Mouse (Mus musculus): ENCODE results near the gene Sohlh2. TPM values are rescaled to one million over a fixed set of nuclear protein-coding genes. Genes with fewer than 3 reads are reported as not detected.

The Sohlh2 gene
- total RNA-seq, 2 experiments from 2014 or later: 1.1 to 1.4 TPM

DNA sequence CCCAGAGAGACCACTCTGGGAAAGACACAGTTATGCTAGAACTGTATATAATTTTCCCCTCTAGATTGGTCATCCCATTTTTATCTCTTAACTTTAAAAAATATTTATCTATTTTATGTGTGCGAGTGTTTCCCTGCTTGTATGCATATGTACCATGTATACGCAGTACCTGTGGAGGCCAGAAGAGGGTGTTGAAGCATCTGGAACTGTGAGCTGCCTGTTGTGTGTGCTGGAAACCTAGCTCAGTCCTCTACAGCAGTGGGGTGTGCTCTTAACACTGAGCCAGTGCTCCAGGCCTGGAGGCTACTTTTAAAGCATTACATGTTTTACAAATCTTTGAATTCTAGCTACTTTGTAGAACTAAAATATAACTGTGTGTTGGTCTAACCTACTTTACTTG is 24.6 kb downstream of the Sohlh2 start:
- DNase-seq (ENCODE audit: low spot score in 2 of 2): no peak

DNA sequence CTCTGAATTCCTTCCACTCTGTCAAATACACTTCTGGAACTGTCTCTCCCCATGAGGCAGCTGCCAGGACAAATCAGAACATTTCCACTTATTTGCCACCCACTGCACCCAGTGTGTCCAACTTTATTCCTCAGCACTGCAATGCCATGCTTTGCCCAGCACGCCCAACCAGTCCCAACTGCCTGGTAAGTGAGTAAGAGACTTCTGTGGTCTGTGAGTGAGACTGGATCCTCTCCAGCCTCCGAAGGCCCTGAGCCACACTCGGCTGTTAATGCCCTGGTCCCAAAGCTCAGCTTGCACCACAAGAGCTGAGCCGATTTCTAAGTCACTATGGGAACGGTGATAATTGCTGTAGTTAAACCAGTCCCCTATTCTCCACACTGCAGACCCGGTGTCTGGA is 25.8 kb downstream of the Sohlh2 start:
- no peak for DNase-seq (ENCODE audit: low spot score in 2 of 2)

DNA sequence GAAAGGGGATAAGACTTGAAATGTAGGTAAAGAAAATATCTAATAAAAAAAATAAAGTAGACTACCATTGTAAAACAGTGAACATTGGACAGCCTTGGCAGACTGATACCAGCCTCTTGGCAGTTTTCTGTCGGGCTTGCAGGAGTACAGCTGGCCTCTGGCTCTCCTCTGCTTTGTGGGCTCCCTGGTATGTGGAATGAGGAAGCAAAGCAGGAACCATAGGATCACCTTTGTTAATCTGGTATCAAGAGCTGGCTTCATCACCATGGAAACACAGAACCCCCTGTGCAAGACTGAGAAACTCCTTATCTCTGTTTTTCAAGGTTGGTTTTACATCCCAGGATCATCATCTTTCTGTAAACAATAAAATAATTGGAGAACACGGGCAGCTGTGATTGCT is 30.4 kb downstream of the Sohlh2 start:
- no peak for DNase-seq (ENCODE audit: low spot score in 2 of 2)

DNA sequence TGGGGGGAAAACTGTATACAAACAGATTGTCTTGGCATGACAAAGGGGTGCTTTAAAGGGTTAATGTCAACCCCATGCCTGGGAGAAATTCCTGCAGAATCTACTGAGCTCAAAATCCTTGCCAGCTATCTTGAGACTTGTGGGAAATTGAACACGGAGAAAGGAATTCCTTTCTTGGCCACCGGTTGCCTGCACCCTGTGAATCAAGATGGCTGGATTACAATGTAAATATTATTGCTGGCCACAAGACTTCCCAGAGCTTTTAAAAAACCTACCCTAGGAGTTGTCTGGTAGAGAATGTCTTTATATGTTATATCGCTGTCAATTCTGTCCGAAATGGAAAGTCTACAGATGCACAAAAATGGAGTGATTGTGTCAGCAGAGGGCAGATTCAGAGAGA is 32.0 kb downstream of the Sohlh2 start:
- DNase-seq (ENCODE audit: low spot score in 2 of 2): no peak

DNA sequence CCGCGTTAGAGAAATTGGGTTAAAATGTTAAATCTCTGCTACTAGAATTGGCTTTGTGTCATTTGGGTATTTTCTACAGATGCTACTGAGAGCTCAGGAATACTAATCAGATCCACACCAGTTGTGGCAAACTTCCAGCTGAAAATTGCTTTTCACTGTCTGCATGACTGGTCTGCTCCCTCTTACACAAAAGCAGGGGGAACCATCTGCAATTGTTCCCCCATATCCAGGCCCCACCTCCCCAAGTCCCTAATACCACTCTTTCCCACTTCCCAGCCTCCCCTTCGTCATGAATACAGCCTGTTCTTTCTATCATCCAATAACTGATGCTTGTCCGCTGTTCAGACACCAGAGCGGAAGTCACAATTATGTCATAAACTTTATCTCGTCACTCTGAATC is 32.6 kb downstream of the Sohlh2 start:
- DNase-seq (ENCODE audit: low spot score in 2 of 2): no peak

DNA sequence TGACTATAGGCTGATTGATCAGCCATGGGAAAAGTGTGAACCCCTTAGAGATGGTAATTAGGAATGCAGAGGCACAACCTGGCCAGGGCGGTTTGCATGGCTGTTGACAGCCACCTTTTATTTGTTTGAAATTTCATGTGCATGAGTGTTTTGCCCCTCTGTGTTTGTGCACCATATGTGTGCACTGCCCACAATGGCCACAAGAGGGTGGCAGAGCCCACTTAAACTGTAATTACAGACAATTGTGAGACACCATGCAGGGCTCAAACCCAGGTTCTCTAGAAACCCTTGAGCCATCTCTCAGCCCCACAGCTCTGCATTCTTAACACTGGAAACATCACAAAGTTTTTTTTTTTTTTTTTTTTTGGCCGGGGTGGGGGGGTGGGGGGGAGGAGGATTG is 40.7 kb downstream of the Sohlh2 start:
- DNase-seq (ENCODE audit: low spot score in 2 of 2): no peak

DNA sequence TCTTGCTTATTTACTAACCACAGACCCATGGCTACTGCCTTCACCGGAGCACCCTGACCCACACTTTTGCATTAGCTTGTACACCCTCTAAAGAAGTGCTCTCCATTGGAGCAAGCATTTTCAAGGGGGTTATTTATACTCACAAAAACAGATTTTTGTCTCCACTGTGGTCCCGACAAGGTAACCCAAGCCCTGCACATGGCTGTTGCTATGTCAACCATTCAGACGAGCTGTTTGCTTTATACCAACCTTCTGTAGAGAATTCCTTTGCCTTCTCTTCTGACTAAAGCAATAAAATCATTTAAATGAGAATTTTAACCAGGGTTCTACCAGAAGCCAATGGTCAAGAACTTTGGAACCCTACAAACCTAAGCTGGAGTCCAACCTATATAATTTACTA is 42.0 kb downstream of the Sohlh2 start:
- no peak for DNase-seq (ENCODE audit: low spot score in 2 of 2)

DNA sequence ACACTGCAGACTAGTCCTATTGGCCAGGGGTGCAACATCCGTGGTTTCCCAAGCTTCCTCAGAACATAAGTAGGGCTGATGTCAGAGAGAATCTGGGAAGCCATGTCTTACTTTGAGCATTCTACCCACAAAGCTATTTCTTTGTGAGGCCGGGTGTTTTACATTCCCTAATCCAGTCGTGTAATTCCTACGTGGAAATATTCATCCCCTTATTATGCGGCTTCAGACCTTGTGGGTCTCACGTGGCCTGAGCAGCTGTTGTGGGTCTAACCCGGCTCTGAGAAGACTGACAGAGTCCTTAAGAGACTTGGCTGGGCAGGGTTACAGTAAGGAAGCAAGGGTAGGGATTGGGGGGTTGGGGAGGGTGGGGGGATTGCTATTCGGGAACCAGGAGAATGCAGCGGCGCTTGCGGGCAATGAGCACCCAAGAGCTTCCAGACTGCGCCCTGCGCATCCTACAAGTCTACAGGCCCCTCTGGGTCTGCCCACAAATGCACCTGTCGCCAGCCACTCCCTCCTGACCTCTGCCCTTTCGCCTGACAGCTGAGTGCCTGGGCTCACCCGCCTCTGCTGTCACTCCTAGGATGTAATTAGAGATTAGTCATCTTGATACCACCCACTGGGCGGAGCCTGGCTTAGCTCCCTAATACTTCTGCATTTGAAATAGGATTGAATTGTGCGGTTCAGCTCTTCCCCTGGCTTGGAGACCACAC is 44.8 kb downstream of the Sohlh2 start:
- peak in 1 of 2 experiments; percentile 44 for DNase-seq (ENCODE audit: low spot score in 2 of 2)

DNA sequence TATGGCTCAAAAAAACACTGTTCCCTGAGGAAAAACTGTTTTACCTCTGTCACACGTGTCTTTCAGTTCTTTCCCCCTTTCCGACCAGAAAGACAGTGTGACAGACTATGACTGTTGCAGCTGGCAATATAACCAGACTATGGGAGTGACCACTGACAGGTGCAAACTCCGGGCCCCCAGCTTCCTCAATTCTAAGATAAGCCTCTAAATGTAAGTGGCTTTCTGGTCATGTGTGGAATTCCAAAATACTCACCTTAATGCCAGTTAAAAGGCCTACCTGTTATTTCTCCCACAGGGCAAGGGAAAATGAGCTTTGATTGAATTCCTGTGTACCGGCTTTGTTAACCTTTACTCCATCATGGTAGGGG is 45.4 kb downstream of the Sohlh2 start:
- DNase-seq (ENCODE audit: low spot score in 2 of 2): no peak

DNA sequence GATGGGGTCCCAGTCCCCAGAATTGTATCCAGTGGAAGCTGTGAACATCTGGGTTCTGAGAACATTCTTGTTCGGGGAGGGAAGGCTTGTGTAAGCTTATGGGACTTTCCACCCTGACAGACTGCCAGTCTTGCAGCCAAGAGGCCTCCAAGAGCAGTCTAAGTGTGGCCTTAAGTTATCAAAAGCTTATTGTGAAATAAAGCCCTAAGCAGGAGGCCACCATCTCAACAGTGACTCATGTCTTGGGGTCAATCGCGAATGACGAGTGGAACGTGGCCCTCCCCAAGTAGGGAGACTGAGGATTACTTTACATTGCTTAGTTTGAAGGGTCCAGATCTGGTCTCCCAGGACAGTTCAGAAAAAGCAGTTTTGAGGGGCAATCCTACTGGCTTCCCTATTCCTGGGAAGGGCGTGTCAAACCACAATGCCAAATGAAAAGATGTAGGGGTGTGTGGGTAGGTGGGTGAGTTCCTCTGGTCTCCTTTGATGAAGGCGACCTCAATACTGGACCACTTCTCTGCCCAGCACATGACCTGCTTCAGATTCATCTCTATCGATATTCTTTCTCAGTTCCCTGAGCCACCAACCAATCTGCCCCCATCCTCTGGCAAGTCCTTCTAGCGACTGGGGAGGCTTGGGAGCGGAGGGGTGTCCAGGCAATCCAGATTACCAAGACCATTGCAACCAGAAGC is 60.0 kb downstream of the Sohlh2 start, which contains the start of gene Dclk1:
Dclk1 (plus strand) TSS at position 635 of the 692 bp plus-strand sequence.
- DNase-seq (ENCODE audit: low spot score in 2 of 2): peak in 1 of 2 experiments; percentile 42

DNA sequence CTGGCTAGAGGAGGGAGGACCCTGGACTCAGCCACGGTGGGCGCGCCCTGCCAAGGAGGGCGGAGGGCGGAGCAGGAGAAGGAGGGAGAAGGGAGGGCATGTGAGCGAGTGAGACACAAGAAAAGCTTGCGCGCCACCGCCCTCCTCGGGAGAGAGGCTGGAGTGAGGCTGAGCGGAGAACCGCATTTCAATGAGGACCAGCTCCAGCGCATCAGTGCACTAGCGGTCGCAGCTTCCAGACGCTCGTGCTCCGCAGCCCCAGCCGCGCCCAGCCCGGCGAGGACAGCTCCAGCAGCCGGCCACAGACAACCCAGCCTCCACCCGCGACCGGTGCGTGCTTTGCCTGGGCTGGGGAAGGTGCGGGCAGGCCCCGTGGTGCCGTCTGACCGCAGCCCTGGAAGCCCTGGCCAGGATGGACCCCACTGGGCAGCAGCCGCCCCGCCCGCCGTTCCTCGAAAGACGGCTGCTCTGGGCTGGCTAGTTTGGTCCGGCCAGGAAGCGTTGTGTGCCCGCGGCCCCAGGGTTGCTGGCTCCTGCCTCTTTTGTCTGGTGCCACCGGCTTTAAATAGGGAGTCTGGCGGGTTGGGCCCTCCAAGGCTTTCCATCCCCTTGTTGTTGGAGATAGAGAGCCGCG is 60.7 kb downstream of the Sohlh2 start:
- peak; percentile 74 to 88 for DNase-seq (ENCODE audit: low spot score in 2 of 2)

DNA sequence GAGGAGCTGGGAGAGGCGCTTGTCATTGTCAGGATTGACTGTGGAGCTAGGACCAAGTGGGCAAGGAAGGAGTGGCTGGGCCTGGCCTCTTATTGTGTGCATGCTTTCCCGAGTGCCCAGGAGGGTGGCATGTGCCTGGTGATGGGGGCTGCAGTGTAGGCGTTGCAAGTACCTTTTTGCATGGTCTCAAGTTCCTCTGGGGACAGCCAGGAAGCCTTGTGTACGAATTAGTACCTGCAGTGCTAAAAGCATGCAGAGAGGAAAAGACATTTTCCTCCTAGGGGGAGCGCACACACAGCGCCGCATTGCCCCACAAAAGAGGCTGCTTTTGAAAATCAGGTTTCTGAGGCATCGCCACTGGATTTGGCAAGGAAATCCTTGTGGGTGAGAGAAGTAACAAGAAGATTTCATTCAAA is 61.2 kb downstream of the Sohlh2 start:
- no peak for DNase-seq (ENCODE audit: low spot score in 2 of 2)

DNA sequence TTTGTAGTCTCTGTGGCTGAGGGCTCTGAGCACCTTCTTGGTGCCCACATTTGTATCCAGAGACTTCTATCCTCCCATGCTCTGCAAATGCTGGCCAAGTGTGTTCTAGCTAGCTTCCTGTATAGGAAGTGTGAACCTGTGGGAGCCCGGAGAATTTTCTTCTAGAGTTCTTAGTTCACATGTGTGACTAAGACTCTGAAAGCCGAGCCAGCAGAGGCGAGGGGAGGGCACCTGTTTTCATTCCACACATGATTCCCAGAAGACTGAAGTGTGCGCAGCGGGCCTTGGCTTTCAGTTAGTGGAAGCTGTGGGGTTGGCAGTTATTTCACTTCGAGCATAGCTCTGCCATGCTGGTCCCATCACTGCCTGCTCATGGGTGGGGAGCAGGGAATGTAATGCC is 62.3 kb downstream of the Sohlh2 start:
- no peak for DNase-seq (ENCODE audit: low spot score in 2 of 2)

DNA sequence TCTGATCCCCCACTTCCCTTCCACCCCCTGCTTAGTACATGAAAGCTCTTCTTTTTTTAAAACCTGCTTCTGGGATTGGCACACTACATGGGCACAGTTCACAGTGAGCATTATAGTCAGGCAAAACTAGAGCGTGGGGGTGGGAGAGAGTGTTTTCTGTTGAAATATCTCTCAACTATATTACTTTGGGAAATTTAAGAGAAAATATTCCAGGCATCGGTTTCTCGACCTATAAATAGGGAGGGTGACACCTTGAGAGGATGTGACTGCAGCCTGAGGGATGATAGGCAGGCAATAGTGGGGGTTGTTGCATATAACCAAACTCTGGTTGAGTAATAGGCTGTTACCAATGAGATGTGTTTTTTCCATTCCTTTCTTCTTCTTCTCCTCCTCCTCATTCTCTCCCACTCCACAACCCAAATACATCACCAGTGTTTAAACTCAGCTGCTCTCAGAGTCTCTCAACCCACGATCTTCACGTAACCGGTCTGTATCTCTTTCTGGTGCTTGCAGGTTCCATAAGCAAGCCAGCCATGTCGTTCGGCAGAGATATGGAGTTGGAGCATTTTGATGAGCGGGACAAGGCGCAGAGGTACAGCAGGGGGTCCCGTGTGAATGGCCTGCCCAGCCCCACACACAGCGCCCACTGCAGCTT is 64.9 kb downstream of the Sohlh2 start:
- DNase-seq (ENCODE audit: low spot score in 2 of 2): no peak

DNA sequence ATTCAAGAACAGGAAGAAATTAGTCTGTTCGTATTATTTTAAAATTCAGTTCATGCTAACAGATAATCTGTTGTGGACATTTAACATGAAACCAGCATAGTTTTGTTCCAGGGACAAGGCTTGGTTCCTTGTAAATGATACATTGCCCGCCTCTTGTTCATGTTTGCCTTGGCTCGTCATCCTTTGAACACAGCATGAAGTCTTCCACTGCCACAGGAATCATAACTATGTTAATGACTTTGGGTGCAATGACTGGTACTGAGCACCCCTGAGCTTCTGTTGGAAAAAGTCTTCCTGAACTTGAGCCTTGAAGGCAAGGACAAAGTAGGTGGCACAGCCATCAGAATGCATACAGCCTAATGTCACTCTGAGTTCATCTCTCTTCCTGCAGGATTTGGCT is 66.2 kb downstream of the Sohlh2 start:
- no peak for DNase-seq (ENCODE audit: low spot score in 2 of 2)

DNA sequence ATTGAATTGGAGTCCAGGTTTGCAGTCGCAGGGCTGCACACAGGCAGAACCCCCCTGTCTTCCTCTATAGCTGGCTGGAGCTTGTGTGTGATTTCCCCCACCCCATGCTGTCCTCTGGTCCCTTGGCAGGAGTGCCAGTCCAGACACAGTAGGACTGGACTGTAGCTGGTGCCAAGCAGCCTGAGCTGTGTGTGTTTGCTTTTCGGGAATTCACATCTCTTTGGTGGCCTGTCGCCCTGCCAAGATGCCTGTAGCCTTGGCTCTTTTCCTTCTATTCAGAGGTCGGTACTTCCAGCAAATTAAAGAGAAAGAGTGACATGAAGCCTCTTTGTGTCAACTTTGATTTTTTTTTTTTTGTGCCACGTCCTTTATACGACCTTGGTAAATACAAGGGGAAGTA is 66.7 kb downstream of the Sohlh2 start:
- peak in 1 of 2 experiments; percentile 47 for DNase-seq (ENCODE audit: low spot score in 2 of 2)

DNA sequence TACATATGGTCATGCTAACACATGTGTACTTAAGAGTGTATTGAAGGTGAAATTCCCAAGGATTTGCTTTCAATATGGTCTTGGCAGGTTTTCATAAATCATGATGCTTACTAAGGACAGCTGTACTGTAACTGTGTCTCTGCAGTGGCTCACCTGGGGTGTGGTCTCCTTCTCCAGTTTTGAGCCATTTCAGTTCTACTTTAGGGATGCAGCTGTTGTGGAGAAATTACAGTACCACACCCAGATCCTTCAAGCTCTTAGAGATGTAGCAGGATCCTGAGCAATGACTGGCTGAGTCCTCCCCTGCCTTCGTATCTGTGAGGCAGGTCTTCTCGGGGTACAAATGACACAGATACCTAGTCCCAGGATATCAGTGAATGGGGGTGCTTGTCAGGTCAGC is 68.8 kb downstream of the Sohlh2 start:
- no peak for DNase-seq (ENCODE audit: low spot score in 2 of 2)

Small RNA genes within 50 kb of the gene (microRNA-seq; reads per million reads assigned to microRNA genes)
- not detected for gene Gm22029

Other genes with a start within 250 kb of the Sohlh2 start
- under 1 TPM; 0.17 to 0.47 TPM for gene Ccna1, start 126.5 kb upstream of the Sohlh2 start, total RNA-seq (2021)
- gene Spg20, start 69.9 kb upstream of the Sohlh2 start, total RNA-seq (2021): 10 to 100 TPM; 79.6 to 86.3 TPM
- under 1 TPM; 0.27 to 0.39 TPM for gene Ccdc169, start 44.7 kb upstream of the Sohlh2 start, total RNA-seq (2021)
- 10 to 100 TPM; 78.9 to 96.4 TPM for gene Dclk1, start 60.3 kb downstream of the Sohlh2 start, total RNA-seq (2021)

Measured in gastrocnemius, postnatal 4 days (tissue).